Mouse (Mus musculus): ENCODE measurements around the gene Acsbg2. TPM values are rescaled to one million over a fixed set of nuclear protein-coding genes. Genes with fewer than 3 reads are reported as not detected.

Acsbg2 gene
- total and polyA plus RNA-seq, 3 experiments, result 0.11 TPM; not detected in 2

GRCm38 (mm10) chr17:56876981-56877380 lies 2.7 kb upstream of the Acsbg2 start:
- no peak for ATAC-seq (ENCODE audit: extremely low read depth, insufficient number of reproducible peaks, low FRiP score, poor library complexity, severe bottlenecking)
- H3K9me3 ChIP-seq (replicated peaks), result no peaks in the 10 kb centered on the region
- peaks cover 30% of the 10 kb centered on the region for H3K4me1 ChIP-seq (ENCODE audit: insufficient read depth, low read depth, low read length)
- TF ChIP-seq CTCF (IDR thresholded peaks at IDR 0.05; ENCODE audit: low read depth, low read length), result no peak
- TF ChIP-seq POLR2AphosphoS5 (IDR thresholded peaks at IDR 0.05; ENCODE audit: insufficient replicate concordance, low read depth, low read length), result no peak
- no peak for TF ChIP-seq GATA1 (IDR thresholded peaks at IDR 0.05; ENCODE audit: borderline replicate concordance, low read length)
- no peak for TF ChIP-seq TAL1 (conservative IDR thresholded peaks at IDR 0.05; ENCODE audit: low read depth, low read length)
- no peak for TF ChIP-seq GATA2 (IDR thresholded peaks at IDR 0.05; ENCODE audit: borderline replicate concordance, low read depth, low read length)
- H3K36me3 ChIP-seq (replicated peaks), result no peaks in the 10 kb centered on the region
- no peak for DNase-seq (ENCODE audit: low spot score)
- H3K4me3 ChIP-seq (ENCODE audit: low read depth, low read length), result no peak overlapping the region
- peaks cover 21% of the 10 kb centered on the region for H3K27me3 ChIP-seq (ENCODE audit: insufficient read depth, low read length)

DNA sequence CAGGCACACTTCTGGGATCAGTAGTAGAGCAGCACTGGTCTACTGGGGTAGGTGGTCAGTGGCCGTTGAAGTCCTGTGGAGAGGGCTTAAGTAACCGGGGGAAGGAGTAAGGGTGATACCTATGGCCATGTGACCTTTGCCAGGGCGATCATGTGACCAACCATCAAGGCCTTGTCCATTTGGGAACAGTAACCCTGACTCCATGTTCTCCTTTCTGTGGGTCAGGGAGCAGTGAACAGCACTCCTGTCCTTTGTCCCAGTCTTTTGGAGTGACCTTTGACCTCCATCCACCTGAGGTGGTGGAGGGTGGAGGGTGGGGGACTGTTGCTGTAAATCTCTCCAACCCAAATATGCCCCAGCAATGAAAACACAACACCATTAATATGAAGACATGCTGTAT lies 2.2 kb upstream of the Acsbg2 start:
- Histone ChIP-seq H3K9me3 (replicated peaks) (no peaks in the 10 kb centered on the region), H3K4me3 (ENCODE audit: low read depth, low read length) (no peak overlapping the region)

GRCm38 (mm10) chr17:56874936-56875651 lies 847 bp upstream of the Acsbg2 start, which contains the start of gene 1700061G19Rik:
Gene 1700061G19Rik (plus strand): TSS chr17:56875477.
- no peak for ATAC-seq (ENCODE audit: extremely low read depth, insufficient number of reproducible peaks, low FRiP score, poor library complexity, severe bottlenecking)
- DNase-seq (ENCODE audit: low spot score), result no peak
- peaks cover 48% of the 10 kb centered on the region for H3K4me1 ChIP-seq (ENCODE audit: insufficient read depth, low read depth, low read length)
- H3K27me3 ChIP-seq (ENCODE audit: insufficient read depth, low read length), result peaks cover 18% of the 10 kb centered on the region
- no peak for TF ChIP-seq CTCF (IDR thresholded peaks at IDR 0.05; ENCODE audit: low read depth, low read length)
- no peak for TF ChIP-seq TAL1 (conservative IDR thresholded peaks at IDR 0.05; ENCODE audit: low read depth, low read length)
- no peak for TF ChIP-seq GATA2 (IDR thresholded peaks at IDR 0.05; ENCODE audit: borderline replicate concordance, low read depth, low read length)
- TF ChIP-seq POLR2AphosphoS5 (IDR thresholded peaks at IDR 0.05; ENCODE audit: insufficient replicate concordance, low read depth, low read length), result no peak
- no peak for TF ChIP-seq GATA1 (IDR thresholded peaks at IDR 0.05; ENCODE audit: borderline replicate concordance, low read length)
- H3K9me3 ChIP-seq (replicated peaks), result no peaks in the 10 kb centered on the region
- no peak within 1 kb of the TSS for H3K4me3 ChIP-seq (ENCODE audit: low read depth, low read length)
- no peaks in the 10 kb centered on the region for H3K36me3 ChIP-seq (replicated peaks)

More for the DNA sequence above, 2.2 kb upstream of the Acsbg2 start:
- TF ChIP-seq TAL1 (conservative IDR thresholded peaks at IDR 0.05; ENCODE audit: low read depth, low read length), result no peak
- no peak for DNase-seq (ENCODE audit: low spot score)
- peaks cover 35% of the 10 kb centered on the region for H3K4me1 ChIP-seq (ENCODE audit: insufficient read depth, low read depth, low read length)
- ATAC-seq (ENCODE audit: extremely low read depth, insufficient number of reproducible peaks, low FRiP score, poor library complexity, severe bottlenecking), result no peak
- H3K36me3 ChIP-seq (replicated peaks), result no peaks in the 10 kb centered on the region
- H3K27me3 ChIP-seq (ENCODE audit: insufficient read depth, low read length), result peaks cover 21% of the 10 kb centered on the region

DNA sequence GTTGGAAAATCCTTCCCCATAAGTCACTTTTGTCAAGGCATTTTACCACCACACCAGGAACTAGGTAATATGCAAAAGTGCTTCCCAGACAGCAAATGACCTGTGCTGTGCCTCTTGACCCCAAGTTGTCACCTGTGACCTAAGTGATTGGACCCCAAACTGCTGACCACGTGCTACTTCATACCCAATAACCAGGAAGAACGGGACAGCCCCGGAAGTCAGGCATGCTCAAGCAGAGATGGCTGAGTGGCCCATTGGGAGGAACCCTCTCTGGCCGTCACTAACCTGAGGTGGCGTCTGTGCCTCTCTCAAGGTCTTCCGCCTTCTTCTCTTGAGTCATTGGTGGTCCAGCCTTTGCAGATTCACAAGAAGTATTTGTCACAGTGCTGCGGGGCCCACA lies 1.7 kb downstream of the Acsbg2 start:
- Histone ChIP-seq H3K27me3 (ENCODE audit: insufficient read depth, low read length) (peaks cover 15% of the 10 kb centered on the region), H3K4me1 (ENCODE audit: insufficient read depth, low read depth, low read length) (peaks cover 53% of the 10 kb centered on the region), H3K4me3 (ENCODE audit: low read depth, low read length) (no peak overlapping the region), H3K36me3 (replicated peaks) (no peaks in the 10 kb centered on the region), H3K9me3 (replicated peaks) (no peaks in the 10 kb centered on the region)
- TF ChIP-seq GATA1 (IDR thresholded peaks at IDR 0.05; ENCODE audit: borderline replicate concordance, low read length) (no peak), GATA2 (IDR thresholded peaks at IDR 0.05; ENCODE audit: borderline replicate concordance, low read depth, low read length) (no peak), TAL1 (conservative IDR thresholded peaks at IDR 0.05; ENCODE audit: low read depth, low read length) (no peak), POLR2AphosphoS5 (IDR thresholded peaks at IDR 0.05; ENCODE audit: insufficient replicate concordance, low read depth, low read length) (no peak), CTCF (IDR thresholded peaks at IDR 0.05; ENCODE audit: low read depth, low read length) (no peak)
- ATAC-seq (ENCODE audit: extremely low read depth, insufficient number of reproducible peaks, low FRiP score, poor library complexity, severe bottlenecking) (no peak), DNase-seq (ENCODE audit: low spot score) (no peak)

DNA sequence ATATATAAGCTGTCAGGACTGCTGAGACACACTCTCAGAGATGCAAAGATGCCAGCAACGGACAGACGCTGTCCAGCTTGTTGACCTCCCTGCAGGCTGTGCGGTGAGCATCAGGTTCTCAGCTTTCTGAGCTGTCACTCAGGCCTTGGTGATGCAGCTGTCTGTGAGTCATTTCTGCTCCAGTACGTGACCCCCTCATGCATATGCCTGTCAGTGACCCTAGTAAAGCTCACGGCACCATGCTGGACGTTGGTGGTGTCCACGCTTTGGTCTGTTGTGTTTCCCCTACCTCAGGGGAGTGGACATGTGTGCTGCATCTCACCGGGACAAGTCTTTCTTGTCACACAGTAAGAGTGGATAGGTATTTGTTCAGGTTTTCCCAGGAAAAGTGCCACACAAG lies 2.5 kb downstream of the Acsbg2 start:
- Histone ChIP-seq H3K4me3 (ENCODE audit: low read depth, low read length) (no peak overlapping the region), H3K27me3 (ENCODE audit: insufficient read depth, low read length) (peaks cover 14% of the 10 kb centered on the region), H3K9me3 (replicated peaks) (peaks cover 7% of the 10 kb centered on the region), H3K4me1 (ENCODE audit: insufficient read depth, low read depth, low read length) (peaks cover 48% of the 10 kb centered on the region), H3K36me3 (replicated peaks) (no peaks in the 10 kb centered on the region)
- DNase-seq (ENCODE audit: low spot score) (no peak), ATAC-seq (ENCODE audit: extremely low read depth, insufficient number of reproducible peaks, low FRiP score, poor library complexity, severe bottlenecking) (no peak)
- no peak for TF ChIP-seq GATA1 (IDR thresholded peaks at IDR 0.05; ENCODE audit: borderline replicate concordance, low read length)
- TF ChIP-seq TAL1 (conservative IDR thresholded peaks at IDR 0.05; ENCODE audit: low read depth, low read length), result no peak
- TF ChIP-seq POLR2AphosphoS5 (IDR thresholded peaks at IDR 0.05; ENCODE audit: insufficient replicate concordance, low read depth, low read length), result no peak
- TF ChIP-seq GATA2 (IDR thresholded peaks at IDR 0.05; ENCODE audit: borderline replicate concordance, low read depth, low read length), result no peak
- no peak for TF ChIP-seq CTCF (IDR thresholded peaks at IDR 0.05; ENCODE audit: low read depth, low read length)

GRCm38 (mm10) chr17:56870287-56870953 lies 3.8 kb downstream of the Acsbg2 start:
- peak overlapping the region; percentile 50; the same call in 1 of the 2 replicates for H3K4me3 ChIP-seq (ENCODE audit: low read depth, low read length)
- DNase-seq (ENCODE audit: low spot score), result no peak
- no peak for ATAC-seq (ENCODE audit: extremely low read depth, insufficient number of reproducible peaks, low FRiP score, poor library complexity, severe bottlenecking)

More at GRCm38 (mm10) chr17:56870287-56870953, 3.8 kb downstream of the Acsbg2 start:
- no peak for TF ChIP-seq TAL1 (conservative IDR thresholded peaks at IDR 0.05; ENCODE audit: low read depth, low read length)
- H3K9me3 ChIP-seq (replicated peaks), result peaks cover 8% of the 10 kb centered on the region
- H3K4me1 ChIP-seq (ENCODE audit: insufficient read depth, low read depth, low read length), result peaks cover 39% of the 10 kb centered on the region
- H3K36me3 ChIP-seq (replicated peaks), result no peaks in the 10 kb centered on the region
- H3K27me3 ChIP-seq (ENCODE audit: insufficient read depth, low read length), result peaks cover 16% of the 10 kb centered on the region; the same call in 1 of the 2 replicates

All from G1E (cell line).